Mouse (Mus musculus) urinary bladder, adult 18-20 months (tissue): ENCODE data around the gene Mcoln2.
"Not testable (repeated sequence)": the region's sequence is repeated elsewhere in the genome, so short reads cannot be mapped to it uniquely, and the experiment has no call there.

Experiments
- DNase-seq, 2 experiments: peaks; one replicate each; pipeline ENCODE4 v3.0.0; 2022; ENCODE audit warnings: low spot score in 2 of 2, mixed read lengths in 2 of 2

Gene Mcoln2

DNA sequence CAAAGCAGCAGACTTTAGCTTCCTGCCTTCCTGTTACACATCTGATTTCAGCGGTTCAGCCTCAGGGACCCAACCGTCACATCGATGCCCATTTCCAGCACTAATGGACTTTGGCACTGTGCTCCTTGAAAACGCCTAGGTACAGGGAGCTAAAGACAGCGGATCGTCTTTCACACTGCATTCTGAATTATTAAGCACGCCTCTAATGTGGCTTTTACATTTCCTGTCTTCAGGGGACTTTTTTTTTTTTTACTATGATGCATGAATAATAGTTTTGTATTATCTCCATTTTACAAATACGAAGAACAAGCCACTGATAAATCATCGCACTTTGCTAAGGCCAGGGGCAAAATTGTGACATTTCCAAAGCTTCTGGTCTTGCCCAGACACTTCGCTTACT lies 36.4 kb downstream of the Mcoln2 start:
- DNase-seq, result no peak

DNA sequence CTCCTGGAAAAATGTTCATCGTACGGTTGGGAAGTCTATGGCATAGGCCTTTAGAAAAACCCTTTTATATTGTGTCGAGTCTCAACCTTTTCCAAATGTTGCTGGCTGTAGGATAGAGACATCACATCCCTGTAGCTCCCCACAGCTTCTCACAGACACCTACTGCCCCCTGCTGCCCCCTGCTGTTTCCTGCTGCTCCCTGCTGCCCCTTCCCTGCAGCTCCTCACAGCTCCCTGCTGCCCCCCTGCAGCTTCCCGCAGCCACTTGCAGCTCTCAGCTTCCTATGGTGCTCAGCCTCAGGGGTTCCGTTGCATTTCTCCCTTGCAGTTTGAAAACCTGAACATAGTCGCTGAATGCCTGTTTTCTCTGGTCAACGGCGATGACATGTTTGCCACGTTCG lies 40.3 kb downstream of the Mcoln2 start:
- no peak for DNase-seq

DNA sequence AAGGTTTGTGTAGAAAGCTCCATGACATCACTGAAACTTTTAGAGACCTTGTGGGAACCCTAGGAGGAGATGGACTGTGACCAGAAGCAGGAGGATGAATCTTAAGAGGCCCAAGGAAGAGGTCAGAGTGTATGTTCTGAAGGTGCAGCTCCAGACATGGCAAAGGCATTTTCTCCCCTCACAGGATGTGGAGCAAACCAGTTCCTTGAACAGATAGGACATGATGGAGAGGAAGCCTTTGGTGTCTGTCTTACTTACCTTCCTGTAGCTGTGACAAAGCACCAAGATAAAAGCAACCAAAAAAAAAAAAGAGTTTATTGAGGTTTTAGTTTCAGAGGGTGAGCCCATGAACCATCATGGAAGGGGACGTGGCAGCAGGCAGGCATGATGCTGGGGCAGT lies 42.9 kb downstream of the Mcoln2 start:
- no peak for DNase-seq

DNA sequence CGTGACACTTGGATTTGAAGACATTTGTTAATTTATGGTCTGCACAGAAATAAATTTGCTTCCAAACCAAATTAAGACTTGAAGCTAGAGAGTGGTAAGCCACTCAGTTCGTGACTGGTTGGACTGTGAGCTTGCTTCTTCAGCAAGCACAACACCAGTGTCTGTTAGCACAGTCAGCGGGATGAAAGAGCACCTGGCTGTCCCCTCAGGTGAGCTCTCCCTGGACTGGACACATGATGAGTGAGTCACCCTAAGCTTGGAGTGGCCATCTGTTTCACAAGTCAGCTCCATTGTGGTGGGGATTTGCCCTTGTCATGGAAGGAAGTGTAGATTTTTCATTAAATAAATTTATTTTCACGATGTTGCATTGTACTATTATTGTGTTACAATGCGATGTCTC lies 45.5 kb downstream of the Mcoln2 start:
- no peak for DNase-seq

DNA sequence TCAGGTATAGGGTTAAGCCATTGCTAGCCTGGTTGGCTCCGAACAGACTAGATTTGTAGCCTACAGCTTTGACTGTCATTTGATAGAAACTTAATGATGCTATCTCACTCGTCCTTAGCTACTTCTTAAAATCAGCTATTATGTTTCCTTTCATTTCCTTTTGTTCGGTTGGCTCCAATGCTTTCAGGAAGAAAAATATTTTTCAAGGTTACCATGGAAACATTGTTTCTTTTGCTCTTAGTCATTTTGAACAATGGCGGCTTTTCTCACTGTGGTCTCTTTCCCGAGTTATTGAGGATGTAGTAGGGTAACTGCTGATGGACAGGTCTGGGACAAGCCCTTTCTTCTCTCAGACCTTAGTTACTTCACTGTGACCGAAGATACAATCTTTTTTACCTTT lies 46.7 kb downstream of the Mcoln2 start:
- no peak for DNase-seq

DNA sequence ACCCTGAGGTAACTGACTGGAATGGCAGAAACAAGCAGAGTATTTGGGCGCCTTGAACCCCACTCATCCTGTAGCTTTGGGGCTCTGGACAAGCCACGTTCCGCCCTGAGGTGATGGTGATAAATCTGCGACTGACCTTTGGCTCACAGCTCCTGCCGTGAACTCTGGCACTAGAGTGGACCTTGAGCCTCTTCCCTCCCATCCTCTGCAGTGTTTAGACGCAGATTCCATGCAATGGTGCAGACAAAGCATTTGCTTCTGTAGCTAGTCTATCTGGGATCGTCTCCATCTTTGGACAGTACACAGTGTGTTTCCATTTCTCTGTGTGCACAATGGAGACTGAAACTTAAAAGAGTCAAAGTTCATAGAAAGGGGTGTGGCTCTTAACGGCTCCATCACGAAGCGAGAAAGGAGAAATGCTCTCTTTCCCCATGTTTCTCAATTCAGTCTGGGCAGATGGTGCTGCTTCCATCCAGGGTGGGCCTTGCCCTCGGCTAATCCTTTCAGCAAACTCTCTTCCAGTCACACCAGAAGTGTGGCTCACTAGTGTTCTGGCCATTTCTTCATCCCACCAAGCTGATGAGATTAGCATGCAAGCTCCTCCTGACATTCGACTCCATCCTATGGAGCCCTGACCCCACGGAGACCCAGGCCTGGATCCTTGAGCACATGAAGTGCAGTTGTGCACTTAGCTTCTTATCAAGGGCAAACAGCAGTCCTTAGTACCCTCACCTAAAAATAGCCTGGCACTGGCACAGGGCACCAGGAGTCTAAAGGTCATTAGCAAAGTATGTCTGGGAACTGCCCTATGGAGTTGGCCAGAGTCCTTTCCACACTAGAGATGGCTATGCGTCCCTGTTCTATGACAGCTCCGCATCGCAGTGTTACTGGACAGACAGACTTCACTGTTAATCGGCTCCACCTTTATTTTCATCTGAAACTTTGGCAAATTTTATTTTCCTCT lies 47.4 kb downstream of the Mcoln2 start:
- no peak for DNase-seq

DNA sequence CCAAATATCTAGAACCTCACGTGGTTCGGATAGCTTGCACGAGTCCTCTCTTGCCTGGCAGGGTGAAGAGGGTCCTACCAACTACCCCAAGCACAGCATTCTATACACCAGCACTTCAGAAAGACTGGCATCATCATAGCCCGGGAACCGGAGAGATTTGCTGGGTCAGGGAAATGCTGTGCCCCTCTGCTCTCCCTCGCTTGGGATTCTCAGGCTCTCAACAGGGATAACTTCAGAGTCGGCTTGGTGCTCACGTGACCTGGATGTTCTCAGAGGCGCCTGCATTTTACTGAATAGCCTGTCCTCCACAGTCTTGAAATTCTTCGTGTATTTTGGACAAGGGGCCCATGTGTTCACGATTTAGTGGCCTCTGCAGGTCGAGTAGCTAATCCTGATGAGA lies 48.2 kb downstream of the Mcoln2 start:
- no peak for DNase-seq

DNA sequence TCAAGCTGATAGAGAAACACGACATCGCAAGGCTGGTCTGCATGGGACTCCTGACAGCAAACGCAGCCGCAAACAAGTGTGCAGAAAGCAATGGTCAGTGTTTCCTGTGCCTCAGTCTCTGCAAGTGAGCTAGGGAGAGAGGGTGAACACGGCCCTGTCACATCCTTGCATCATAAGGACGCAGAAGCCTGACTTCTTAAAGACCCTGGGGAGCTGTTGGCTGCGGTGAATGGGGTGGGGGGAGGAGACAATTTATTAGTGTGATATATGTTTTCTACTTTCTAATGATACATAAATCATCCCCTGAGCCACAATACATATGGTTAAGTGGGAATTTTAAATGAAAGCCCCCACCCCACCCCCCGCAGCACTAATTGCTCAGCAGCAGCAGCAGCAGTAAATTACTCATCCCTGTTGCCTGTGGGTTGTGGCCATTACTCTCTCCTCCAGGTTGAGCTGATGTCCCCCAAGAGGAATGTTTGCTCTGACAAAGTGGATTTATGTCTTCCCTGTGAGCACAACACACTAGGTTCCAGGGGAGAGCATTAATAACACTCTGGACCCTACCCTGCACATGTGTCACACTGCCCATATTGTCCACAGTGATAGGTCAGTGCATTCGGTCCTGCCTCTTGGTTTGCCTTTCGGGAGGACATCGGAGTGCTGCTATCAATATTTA lies 49.3 kb downstream of the Mcoln2 start:
- no peak for DNase-seq

DNA sequence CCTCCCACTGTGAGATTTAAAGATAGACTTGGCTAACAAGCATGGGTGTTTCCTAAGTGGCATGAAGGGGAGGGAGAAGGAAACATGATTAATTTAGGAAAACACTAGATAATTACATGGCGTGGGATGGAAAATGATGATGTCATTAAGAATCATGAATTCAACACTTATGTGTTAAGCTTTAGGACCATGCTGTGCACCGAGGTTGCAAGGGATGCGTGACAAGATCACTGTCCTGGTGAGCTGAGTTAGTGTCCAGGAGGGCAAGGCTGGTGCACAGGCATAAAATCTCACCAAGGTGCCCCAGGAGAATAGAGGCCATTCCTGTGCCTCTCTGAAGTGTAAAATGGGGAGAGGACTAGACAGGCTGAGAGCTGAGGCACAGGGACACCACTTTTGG lies 49.9 kb downstream of the Mcoln2 start:
- no peak for DNase-seq

DNA sequence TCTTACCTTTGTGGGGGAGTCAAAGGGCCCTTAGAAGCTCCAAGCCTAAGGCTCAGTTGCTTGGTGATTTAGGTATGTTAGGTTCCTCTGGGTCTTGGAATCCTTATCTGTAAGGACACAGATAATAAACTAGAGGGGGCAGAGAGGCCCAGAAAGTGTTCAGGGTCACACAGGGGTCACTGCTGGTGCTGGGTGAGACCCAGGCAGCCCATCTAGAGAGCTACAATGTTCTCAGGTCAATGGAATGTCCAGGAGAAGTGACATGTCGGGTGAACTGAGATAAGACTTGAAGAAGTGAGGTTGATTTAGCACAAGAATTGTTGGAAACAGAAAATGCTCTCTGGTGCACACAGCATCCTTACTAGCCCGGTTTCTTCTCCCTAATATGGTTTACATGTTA lies 54.7 kb downstream of the Mcoln2 start:
- DNase-seq, result no peak

DNA sequence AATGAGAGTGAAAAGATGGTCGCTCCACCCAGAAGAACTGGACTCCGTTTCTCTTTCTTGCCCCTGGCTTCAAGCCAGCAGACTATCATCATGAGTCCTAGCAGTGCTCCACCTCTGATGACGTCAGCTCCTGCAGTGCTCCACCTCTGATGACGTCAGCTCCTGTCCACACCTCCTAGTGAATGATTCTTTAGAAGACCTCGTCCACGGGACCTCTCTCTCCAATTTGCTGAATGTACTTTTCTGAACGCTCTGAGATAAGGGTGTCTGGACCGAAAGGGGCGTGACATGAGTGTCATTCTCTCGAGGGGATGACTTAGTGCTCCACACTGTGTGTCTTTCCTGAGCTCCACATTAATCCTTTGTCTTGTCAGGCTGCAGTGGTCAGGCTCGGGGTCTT lies 55.7 kb downstream of the Mcoln2 start:
- DNase-seq, result no peak

DNA sequence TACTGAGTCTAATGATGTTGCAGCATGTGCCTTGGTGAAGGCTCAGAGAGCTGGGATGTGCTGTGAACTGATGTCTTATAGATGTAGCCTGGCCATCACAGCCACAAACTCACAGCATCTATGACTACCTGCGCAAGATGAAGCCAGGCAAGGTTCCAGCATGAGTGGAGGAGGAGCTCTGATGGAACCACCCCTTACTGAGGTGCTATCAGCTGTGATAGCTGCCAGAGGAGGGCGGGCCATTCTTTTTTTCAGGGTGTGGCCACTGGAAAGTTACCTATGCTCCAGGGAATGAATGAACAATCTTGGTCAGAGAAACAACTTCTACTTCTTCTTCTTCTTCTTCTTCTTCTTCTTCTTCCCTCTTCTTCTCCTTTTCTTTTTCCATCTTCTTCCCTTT lies 57.0 kb downstream of the Mcoln2 start:
- no peak for DNase-seq

DNA sequence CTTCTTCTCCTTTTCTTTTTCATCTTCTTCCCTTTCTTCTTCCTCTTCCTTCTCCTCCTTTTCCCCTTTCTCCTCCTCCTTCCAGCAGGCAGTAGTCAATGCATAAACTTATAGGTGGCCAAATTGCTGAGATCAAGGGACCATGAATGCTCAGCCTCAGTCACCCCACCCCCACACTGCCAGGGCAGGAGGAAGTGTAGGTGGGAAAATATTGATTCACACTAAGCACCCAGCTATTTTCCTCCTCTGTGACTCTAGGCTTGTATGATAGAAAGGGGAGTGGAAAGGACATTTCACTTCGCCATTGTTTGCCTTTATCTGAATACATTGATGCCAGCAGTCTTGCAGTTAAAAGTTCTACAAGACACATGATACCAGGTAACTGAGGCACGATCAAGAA lies 57.8 kb downstream of the Mcoln2 start:
- DNase-seq, result no peak

DNA sequence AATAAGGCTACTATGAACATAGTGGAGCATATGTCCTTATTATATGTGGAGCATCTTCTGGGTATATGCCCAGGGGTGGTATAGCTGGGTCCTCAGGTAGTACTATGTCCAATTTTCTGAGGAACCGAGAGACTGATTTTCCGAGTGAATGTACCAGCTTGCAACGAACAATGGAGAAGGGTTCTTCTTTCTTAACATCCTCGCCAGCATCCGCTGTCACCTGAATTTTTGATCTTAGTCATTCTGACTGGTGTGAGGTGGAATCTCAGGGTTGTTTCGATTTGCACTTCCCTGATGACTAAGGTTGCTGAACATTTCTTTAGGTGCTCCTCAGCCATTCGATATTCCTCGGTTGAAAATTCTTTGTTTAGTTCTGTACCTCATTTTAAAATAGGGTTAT lies 60.1 kb downstream of the Mcoln2 start:
- DNase-seq, result not testable (repeated sequence)

DNA sequence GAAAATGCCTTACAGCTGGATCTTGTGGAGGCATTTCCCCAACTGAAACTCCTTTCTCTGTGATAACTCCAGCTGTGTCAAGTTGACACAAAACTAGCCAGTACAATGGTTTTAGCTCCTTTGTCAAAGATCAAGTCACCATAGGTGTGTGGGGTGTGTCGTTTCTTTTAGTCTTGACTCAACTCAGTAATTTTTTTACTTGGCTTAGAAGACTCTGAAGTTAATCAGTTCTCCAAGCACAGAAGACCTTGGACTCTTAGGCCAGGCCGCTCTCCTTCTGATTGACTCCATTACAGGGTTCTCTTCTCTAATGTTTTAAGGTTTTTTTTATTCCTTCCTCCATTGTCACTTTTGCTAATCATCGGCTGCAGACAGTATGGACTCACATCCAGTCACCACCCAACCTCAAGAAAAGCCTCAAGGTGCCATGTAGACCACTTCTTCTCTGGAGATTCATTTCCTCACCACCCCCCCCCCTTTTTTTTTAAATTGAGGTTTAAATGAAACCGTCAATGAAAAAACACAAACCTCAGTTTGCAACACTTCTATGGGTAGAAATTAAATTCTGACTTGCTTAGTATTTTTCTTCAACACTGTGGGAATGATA lies 61.6 kb downstream of the Mcoln2 start:
- no peak for DNase-seq

DNA sequence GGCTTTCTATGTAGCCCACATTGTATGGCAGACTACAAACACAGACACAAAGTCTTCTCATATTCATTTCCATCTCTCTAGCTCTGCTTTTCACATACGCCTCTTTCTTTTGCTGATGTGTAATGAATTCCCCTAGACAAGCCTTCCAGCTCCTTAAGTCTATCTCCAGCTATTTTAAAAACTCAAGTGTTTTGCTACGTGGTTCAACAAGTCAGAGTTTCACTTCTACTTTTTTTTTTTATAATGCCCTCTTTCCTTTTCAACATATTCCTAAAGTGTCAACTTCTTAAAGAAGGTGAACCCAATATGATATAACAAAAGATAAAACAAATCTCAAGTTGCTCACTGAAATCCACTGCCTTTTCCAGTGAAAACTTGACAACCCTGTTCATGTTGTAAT lies 62.3 kb downstream of the Mcoln2 start:
- no peak for DNase-seq

DNA sequence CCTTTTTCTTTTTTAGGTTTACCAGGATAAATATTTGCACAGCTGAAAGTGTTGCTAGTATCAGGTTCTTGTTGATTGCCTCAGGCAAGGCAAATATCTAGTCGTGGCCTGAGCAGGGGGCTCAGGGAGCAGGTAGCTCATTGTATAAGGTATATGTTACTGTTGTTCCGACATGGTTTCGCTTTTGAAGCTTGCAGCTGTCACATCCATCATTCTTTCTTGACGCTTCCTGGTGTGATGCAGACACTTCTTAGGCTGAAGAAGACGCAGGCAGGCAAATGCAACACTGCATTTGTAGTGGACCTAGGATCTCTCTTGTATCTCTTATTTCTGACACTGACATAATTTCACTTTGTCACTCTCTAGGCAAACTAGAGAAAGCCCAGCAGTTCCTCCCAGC lies 63.7 kb downstream of the Mcoln2 start:
- DNase-seq, result no peak

DNA sequence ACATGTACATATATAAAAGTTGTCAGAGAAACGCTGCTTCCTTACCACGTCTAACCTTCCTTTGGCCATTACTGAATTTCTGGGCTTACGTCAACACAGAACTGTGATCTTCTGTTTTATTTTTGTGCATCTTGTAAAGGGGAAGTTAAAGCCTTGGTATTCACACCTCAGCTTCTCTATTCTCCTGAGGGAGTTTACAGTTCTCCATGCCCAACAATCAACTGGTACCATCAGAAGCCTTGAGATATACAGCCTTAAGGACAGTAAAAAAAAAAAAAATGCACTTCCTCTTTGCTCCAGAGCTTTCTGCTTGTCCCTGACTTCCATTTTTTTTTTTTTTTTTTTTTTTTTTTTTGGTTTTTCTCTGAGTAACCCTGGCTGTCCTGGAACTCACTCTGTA lies 66.9 kb downstream of the Mcoln2 start:
- DNase-seq, result no peak

DNA sequence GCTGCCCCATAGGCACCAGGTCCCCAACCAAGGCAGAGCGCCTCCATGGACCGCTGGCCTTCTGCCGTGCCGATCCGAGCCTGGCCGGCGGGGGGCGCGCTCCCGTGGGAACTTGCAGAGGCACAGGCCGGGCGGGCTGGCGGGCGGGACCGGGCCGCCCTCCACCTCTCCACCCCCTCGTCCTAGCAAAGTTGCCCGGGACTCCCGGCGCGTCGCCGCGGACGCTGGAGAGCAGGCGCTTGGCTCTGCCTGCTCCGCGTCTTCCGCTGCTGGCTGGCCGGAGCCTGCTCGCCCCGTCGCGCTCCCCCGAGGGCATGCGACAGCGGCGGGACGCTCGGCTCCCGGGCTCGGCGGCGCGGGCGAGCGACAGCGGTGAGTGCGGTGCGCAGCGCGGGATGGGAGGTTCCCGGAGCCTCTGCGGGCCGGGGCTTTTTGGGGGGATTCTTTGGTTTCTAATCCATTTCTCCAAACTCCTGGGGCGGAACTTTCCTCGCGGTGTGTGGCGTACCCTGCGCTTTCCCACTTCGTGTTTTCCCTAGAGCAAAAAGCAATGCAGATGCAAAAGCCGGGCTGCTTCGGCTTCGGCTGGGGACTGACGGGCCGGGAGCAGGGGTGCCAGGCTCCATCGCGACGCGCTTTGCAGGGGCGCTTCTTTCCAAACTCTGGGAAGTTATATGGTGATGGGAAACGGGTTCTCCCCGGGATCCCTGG lies 71.3 kb downstream of the Mcoln2 start, which contains the start of gene Lpar3:
Gene Lpar3, plus strand, starts transcription at position 188 of the 711 bp plus-strand sequence.
- DNase-seq, result peak; percentile 77 to 90

DNA sequence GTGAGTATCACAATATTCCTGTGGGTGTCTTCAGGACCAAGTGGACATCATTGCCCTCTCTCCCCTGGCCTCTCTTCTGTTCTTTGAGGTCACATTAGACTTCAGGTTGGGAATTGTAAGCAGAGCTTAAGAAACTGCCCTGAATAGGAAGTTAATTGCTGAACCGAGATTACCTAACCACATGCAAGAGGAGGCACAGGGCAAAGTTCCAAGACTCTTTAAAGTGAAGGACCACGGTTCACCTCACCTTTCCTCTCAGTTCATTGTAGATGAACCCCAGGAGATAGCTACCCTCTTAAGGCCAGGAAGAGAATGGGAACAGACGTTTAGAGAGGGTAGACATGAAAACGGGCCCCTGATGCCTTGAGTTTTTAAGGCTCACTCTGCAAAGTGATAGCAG lies 74.6 kb downstream of the Mcoln2 start:
- DNase-seq, result no peak

DNA sequence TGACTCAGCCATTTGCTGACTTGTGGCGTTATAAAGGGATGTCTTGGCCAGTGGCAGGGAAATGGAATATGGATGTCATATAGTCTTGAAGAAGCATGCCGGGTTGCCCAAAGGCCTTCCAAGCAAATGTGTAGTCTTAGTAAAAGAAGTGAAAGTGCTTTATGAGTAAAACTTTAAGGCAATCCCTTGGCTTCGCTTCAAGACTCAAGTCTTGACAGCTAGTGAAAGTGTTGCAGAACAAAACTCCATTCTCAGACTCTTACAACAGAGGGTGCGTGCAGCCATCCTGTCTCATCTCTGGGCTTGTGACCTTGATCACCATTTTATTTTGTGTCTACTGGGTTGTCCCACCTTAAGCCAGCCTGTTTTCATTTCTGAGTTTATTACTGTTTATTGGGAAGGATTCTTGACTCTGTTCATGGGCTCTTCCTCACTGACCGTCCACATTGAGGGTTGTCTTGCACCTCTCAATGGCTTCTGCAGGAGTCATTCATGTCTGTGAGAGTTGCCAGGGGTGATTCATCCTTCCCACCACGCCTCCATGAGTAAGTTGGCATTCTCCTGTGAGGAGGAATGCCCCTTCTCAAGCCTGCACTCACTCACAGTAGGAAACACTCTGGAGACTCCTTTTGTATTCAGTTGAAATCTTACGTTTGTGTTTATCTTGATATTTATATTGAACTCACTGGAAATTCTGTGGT lies 75.6 kb downstream of the Mcoln2 start:
- DNase-seq, result no peak
